Mouse (Mus musculus) bone marrow, adult 2 months (tissue): ENCODE data around the gene Hist2h4. TPM values are rescaled to one million over a fixed set of nuclear protein-coding genes. Genes with fewer than 3 reads are reported as not detected.

Experiments
- H3K27ac ChIP-seq: fragments of 200-500 bp; 2 replicates; pipeline ENCODE4 v1.5.1; 2012; ENCODE audit warnings: low read depth, mild to moderate bottlenecking, control low read depth, inconsistent platforms, low read length; ENCODE audit not compliant: control insufficient read depth, poor library complexity, insufficient read depth
- H3K4me1 ChIP-seq: fragments of 200-500 bp; 2 replicates; pipeline ENCODE4 v1.6.1; 2011; ENCODE audit warnings: low read length; ENCODE audit not compliant: control insufficient read depth, insufficient read depth
- H3K4me3 ChIP-seq: fragments of 200-500 bp; replicated peaks from 2 replicates; pipeline ENCODE3; 2011; ENCODE audit warnings: mild to moderate bottlenecking, low read depth, low read length, control low read depth; ENCODE audit not compliant: control insufficient read depth
- CTCF ChIP-seq: fragments of 200-500 bp; IDR thresholded peaks from 2 replicates; pipeline ENCODE4 v1.5.1; 2011; ENCODE audit warnings: low read length, control low read depth; ENCODE audit not compliant: control insufficient read depth, insufficient read depth
- POLR2A ChIP-seq: fragments of 200-500 bp; IDR thresholded peaks from 2 replicates; pipeline ENCODE4 v1.6.1; 2011; ENCODE audit warnings: low read depth, mild to moderate bottlenecking, control low read depth, low read length, borderline replicate concordance; ENCODE audit not compliant: control insufficient read depth
- WGBS: fragments of 180-500 bp; shearing (Covaris S2); methylation state at CpG from one replicate; pipeline ENCODE4 v1.1.7; 2018; 5-methylcytosine and 5-hydroxymethylcytosine counted together
- polyA plus RNA-seq: library from polyadenylated mRNA; stranded (reverse); fragments of >200 nt; gene quantifications from 2 replicates; pipeline ENCODE4 v1.2.4, GENCODE M21; 2011; ENCODE audit warnings: low replicate concordance; ENCODE audit not compliant: missing spikeins, insufficient read depth, insufficient read length

The Hist2h4 gene
- polyA plus RNA-seq: 25.3 and 31.8 TPM in 2 replicates

- under 1% methylated on average over 40 of the region's 40 CpGs for WGBS
- H3K4me1 ChIP-seq: no peaks in the 10 kb centered on the region; the same call in 1 of the 2 replicates
- TF ChIP-seq CTCF (peak; percentile 26; the same call in 1 of the 2 replicates), POLR2A (peak; percentile 100)
These were observed at the start of gene Hist2h4 for GRCm38 (mm10) chr3:96262979-96263550. TSS of gene Hist2h4 (minus strand) at chr3:96263311.

GRCm38 (mm10) chr3:96312341-96313098 is 49.4 kb upstream of the Hist2h4 start:
- WGBS: 66% methylated on average over 8 of the region's 8 CpGs
- TF ChIP-seq POLR2A (no peak), CTCF (no peak)
- Histone ChIP-seq H3K4me3 (no peak overlapping the region), H3K27ac (no peak overlapping the region), H3K4me1 (no peaks in the 10 kb centered on the region)

More at GRCm38 (mm10) chr3:96262979-96263550, at the start of gene Hist2h4:
- H3K27ac ChIP-seq: peak within 1 kb of the TSS; percentile 98
- peak within 1 kb of the TSS; percentile 74 for H3K4me3 ChIP-seq

GRCm38 (mm10) chr3:96309441-96309840 is 46.3 kb upstream of the Hist2h4 start:
- TF ChIP-seq CTCF (no peak), POLR2A (no peak)
- Histone ChIP-seq H3K4me1 (no peaks in the 10 kb centered on the region), H3K4me3 (no peak overlapping the region), H3K27ac (no peak overlapping the region)
- WGBS: 52% methylated on average over 3 of the region's 3 CpGs

GRCm38 (mm10) chr3:96306506-96306905 is 43.4 kb upstream of the Hist2h4 start:
- H3K4me3 ChIP-seq: no peak overlapping the region
- TF ChIP-seq CTCF (no peak), POLR2A (no peak)
- no peak overlapping the region for H3K27ac ChIP-seq
- 17% methylated on average over 9 of the region's 9 CpGs for WGBS
- no peaks in the 10 kb centered on the region for H3K4me1 ChIP-seq

GRCm38 (mm10) chr3:96302076-96302475 is 39.0 kb upstream of the Hist2h4 start:
- WGBS: 88% methylated on average over 5 of the region's 5 CpGs
- no peak overlapping the region for H3K27ac ChIP-seq
- TF ChIP-seq POLR2A (no peak), CTCF (no peak)
- H3K4me1 ChIP-seq: no peaks in the 10 kb centered on the region
- H3K4me3 ChIP-seq: no peak overlapping the region

GRCm38 (mm10) chr3:96300706-96301529 is 37.8 kb upstream of the Hist2h4 start:
- no peaks in the 10 kb centered on the region for H3K4me1 ChIP-seq
- WGBS: 31% methylated on average over 26 of the region's 26 CpGs
- no peak for TF ChIP-seq POLR2A
- TF ChIP-seq CTCF: no peak
- H3K4me3 ChIP-seq: peak overlapping the region; percentile 25
- peak overlapping the region; percentile 44; the same call in 1 of the 2 replicates for H3K27ac ChIP-seq

- H3K4me3 ChIP-seq: no peak overlapping the region
- TF ChIP-seq POLR2A (no peak), CTCF (no peak)
- no peaks in the 10 kb centered on the region for H3K4me1 ChIP-seq
- no peak overlapping the region for H3K27ac ChIP-seq
- WGBS: 94% methylated on average over 2 of the region's 2 CpGs
These were observed 36.5 kb upstream of the Hist2h4 start for GRCm38 (mm10) chr3:96299562-96299961.

- TF ChIP-seq CTCF (no peak), POLR2A (no peak)
- Histone ChIP-seq H3K27ac (no peak overlapping the region), H3K4me1 (no peaks in the 10 kb centered on the region; the same call in 1 of the 2 replicates), H3K4me3 (no peak overlapping the region)
- 84% methylated on average over 4 of the region's 4 CpGs for WGBS
These were observed 35.2 kb upstream of the Hist2h4 start for GRCm38 (mm10) chr3:96298360-96298759.

GRCm38 (mm10) chr3:96293787-96294186 is 30.7 kb upstream of the Hist2h4 start, which contains the start of gene Fcgr1:
TSS of gene Fcgr1 (minus strand) at chr3:96293969.
- no peak for TF ChIP-seq POLR2A
- TF ChIP-seq CTCF: no peak
- 2% methylated on average over 4 of the region's 4 CpGs for WGBS
- peak within 1 kb of the TSS; percentile 68 for H3K27ac ChIP-seq
- peak within 1 kb of the TSS; percentile 32 for H3K4me3 ChIP-seq
- H3K4me1 ChIP-seq: no peaks in the 10 kb centered on the region; the same call in 1 of the 2 replicates
